Mouse (Mus musculus) heart, embryonic 13.5 days (tissue): ENCODE measurements around the gene Rgs10. TPM values are rescaled to one million over a fixed set of nuclear protein-coding genes. Genes with fewer than 3 reads are reported as not detected.
A peak's percentile ranks its signal among the peaks of the same experiment; 100 is the strongest.

Source experiments
- ATAC-seq: fragments of 200-750 bp; cut with Nextera tagmentation; 2 replicates; pipeline ENCODE4 v1.8.0; 2017; ENCODE audit warnings: moderate TSS enrichment; ENCODE audit not compliant: insufficient number of reproducible peaks, low FRiP score, low TSS enrichment; ENCODE audit errors: extremely low read depth
- H3K27ac ChIP-seq: fragments of 300-500 bp; sonication (generic); replicated peaks from 2 replicates; pipeline ENCODE4 v1.5.1; 2015; ENCODE audit warnings: moderate library complexity, mild to moderate bottlenecking, inconsistent platforms
- H3K27me3 ChIP-seq: fragments of 300-500 bp; sonication (generic); replicated peaks from 2 replicates; pipeline ENCODE4 v1.6.1; 2015; ENCODE audit warnings: mild to moderate bottlenecking, inconsistent platforms
- H3K36me3 ChIP-seq: fragments of 300-500 bp; sonication (generic); 2 replicates; pipeline ENCODE4 v1.6.1; 2015; ENCODE audit warnings: mild to moderate bottlenecking, inconsistent platforms
- H3K4me1 ChIP-seq: fragments of 300-500 bp; sonication (generic); 2 replicates; pipeline ENCODE4 v1.6.1; 2015; ENCODE audit warnings: inconsistent platforms
- H3K4me2 ChIP-seq: fragments of 300-500 bp; sonication (generic); 2 replicates; pipeline ENCODE4 v1.6.1; 2015; ENCODE audit warnings: inconsistent platforms, mild to moderate bottlenecking, moderate library complexity
- H3K4me3 ChIP-seq: fragments of 300-500 bp; sonication (generic); 2 replicates; pipeline ENCODE4 v1.5.1; 2015; ENCODE audit warnings: moderate library complexity, mild to moderate bottlenecking, inconsistent platforms
- H3K9ac ChIP-seq: fragments of 300-500 bp; sonication (generic); 2 replicates; pipeline ENCODE4 v1.6.1; 2015; ENCODE audit warnings: inconsistent platforms, mild to moderate bottlenecking, moderate library complexity
- H3K9me3 ChIP-seq: fragments of 300-500 bp; sonication (generic); 2 replicates; pipeline ENCODE4 v1.6.1; 2016; ENCODE audit warnings: inconsistent platforms
- WGBS: fragments of 180-500 bp; shearing (Covaris S2); methylation state at CpG from one replicate; pipeline ENCODE4 v1.1.7; 2015; ENCODE audit warnings: mixed read lengths; 5-methylcytosine and 5-hydroxymethylcytosine counted together
- polyA plus RNA-seq: library from polyadenylated mRNA; unstranded; fragments of >200 nt; fragmentation: Nextera tagmentation; extraction: Ambion mirVana; gene quantifications from 2 replicates; pipeline ENCODE4 v1.2.1, GENCODE M21; 2015

Rgs10 gene
- polyA plus RNA-seq, 1 experiment from 2014 or later: 12.3 TPM

GRCm38 (mm10) chr7:128403988-128404387 lies 14.6 kb downstream of the Rgs10 start:
- Histone ChIP-seq H3K36me3 (peaks cover 4% of the 10 kb centered on the region), H3K4me3 (no peak overlapping the region), H3K27ac (no peak overlapping the region), H3K9me3 (no peaks in the 10 kb centered on the region), H3K9ac (no peak overlapping the region), H3K4me1 (peaks cover under 1% of the 10 kb centered on the region), H3K4me2 (no peak overlapping the region), H3K27me3 (no peaks in the 10 kb centered on the region)
- 68% methylated on average over 6 of the region's 6 CpGs for WGBS
- ATAC-seq: no peak

DNA sequence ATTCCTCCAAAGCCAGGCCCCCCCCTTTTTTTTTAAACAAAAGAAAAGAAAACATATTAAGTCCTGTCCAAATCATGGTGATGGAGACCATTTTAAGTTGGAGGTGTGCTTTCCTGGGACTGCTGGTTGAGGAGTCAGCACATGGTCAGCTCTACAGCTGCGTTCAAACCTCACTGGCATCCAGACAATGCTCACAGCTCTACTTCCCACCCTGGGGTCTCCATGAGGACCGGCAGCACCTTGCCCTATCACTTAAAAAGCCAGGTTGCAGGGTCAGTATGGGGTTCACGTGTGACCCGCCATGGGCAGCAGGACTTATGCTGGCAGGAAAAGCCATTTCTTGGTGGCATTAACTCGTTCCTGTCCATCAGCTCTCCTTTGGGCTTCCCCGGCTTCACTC lies 15.0 kb downstream of the Rgs10 start:
- no peak for ATAC-seq
- H3K4me2 ChIP-seq: no peak overlapping the region
- WGBS: 65% methylated on average over 6 of the region's 6 CpGs
- H3K4me1 ChIP-seq: peaks cover 5% of the 10 kb centered on the region
- H3K9ac ChIP-seq: no peak overlapping the region
- no peaks in the 10 kb centered on the region for H3K9me3 ChIP-seq
- H3K27ac ChIP-seq: no peak overlapping the region
- no peaks in the 10 kb centered on the region for H3K27me3 ChIP-seq
- peaks cover 4% of the 10 kb centered on the region for H3K36me3 ChIP-seq
- H3K4me3 ChIP-seq: no peak overlapping the region

DNA sequence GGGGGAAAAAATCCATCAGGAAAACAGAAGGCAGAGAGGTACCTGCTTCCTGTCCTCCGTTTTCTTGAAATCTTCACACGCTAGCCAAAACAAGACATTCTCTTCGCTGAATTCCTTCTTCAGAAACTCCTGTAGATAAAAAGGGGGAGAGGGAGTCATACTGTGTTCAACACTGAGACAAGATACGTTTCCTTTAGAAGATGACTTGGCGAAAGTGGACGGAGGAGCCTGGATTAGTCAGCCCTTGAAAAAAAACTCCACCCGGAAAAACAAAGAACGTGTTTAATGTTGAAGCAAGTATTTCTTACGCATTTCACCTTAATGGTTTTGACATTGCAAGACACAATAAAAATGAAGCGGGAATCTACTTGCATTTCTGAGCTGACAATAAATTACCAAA lies 15.4 kb downstream of the Rgs10 start:
- Histone ChIP-seq H3K9me3 (no peaks in the 10 kb centered on the region), H3K4me3 (no peak overlapping the region), H3K36me3 (peaks cover 4% of the 10 kb centered on the region), H3K27me3 (no peaks in the 10 kb centered on the region), H3K9ac (no peak overlapping the region), H3K4me1 (peaks cover 5% of the 10 kb centered on the region), H3K27ac (no peak overlapping the region), H3K4me2 (no peak overlapping the region)
- 58% methylated on average over 10 of the region's 10 CpGs for WGBS
- ATAC-seq: no peak

GRCm38 (mm10) chr7:128402577-128402976 lies 16.0 kb downstream of the Rgs10 start:
- ATAC-seq: no peak
- H3K4me2 ChIP-seq: no peak overlapping the region
- no peak overlapping the region for H3K9ac ChIP-seq
- WGBS: 68% methylated on average over 8 of the region's 8 CpGs
- H3K36me3 ChIP-seq: peaks cover 4% of the 10 kb centered on the region
- H3K4me1 ChIP-seq: peaks cover 5% of the 10 kb centered on the region
- no peaks in the 10 kb centered on the region for H3K9me3 ChIP-seq
- H3K27ac ChIP-seq: no peak overlapping the region
- H3K4me3 ChIP-seq: no peak overlapping the region
- H3K27me3 ChIP-seq: no peaks in the 10 kb centered on the region

DNA sequence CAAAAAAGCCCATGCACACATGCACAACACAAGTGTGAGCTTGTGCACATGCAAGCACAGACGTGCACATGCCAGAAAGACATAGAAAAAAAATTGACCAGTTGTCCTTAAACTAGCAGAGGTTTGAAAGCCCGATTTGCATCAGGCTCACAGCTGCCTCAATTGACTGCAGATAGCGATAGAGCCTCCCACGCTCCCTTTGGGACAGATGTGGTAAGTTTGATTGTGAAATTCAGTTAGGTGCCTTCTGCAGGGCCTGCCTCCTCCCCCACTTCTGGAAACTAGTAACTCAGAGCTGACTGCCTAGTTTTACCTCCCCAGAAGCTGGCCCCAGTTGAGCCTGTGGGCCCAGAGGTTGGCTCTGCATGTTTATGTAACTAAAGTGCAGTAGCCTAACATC lies 19.9 kb downstream of the Rgs10 start:
- H3K9me3 ChIP-seq: no peaks in the 10 kb centered on the region
- peaks cover 4% of the 10 kb centered on the region for H3K36me3 ChIP-seq
- no peak overlapping the region for H3K4me2 ChIP-seq
- no peak overlapping the region for H3K4me3 ChIP-seq
- no peak overlapping the region for H3K9ac ChIP-seq
- no peaks in the 10 kb centered on the region for H3K27me3 ChIP-seq
- WGBS: 65% methylated on average over 4 of the region's 4 CpGs
- peaks cover 10% of the 10 kb centered on the region for H3K4me1 ChIP-seq
- H3K27ac ChIP-seq: no peak overlapping the region
- ATAC-seq: no peak

GRCm38 (mm10) chr7:128397066-128397465 lies 21.5 kb downstream of the Rgs10 start:
- no peak overlapping the region for H3K27ac ChIP-seq
- no peak overlapping the region for H3K4me3 ChIP-seq
- 61% methylated on average over 2 of the region's 2 CpGs for WGBS
- no peak overlapping the region for H3K4me2 ChIP-seq
- no peaks in the 10 kb centered on the region for H3K9me3 ChIP-seq
- no peak overlapping the region for H3K9ac ChIP-seq
- peaks cover 26% of the 10 kb centered on the region for H3K4me1 ChIP-seq
- peaks cover 4% of the 10 kb centered on the region for H3K36me3 ChIP-seq
- no peak for ATAC-seq
- no peaks in the 10 kb centered on the region for H3K27me3 ChIP-seq

DNA sequence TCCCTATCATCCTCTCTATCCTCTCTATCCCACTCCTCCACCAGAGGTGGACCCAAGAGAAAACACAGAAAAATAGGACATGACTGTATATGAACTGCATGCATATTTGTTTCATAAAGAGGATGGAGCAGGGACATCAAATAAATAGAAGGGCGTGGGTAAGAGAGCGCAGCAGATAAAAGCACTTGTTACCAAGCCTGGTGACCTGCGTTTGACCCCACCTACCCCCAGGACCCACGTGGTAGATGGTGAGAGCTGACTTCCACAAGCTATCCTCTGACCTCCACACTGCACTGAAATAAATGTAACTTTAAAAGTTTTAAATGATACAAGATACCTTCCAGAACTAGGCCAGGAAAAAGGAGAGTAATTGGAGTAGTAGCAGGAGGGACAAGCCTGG lies 24.8 kb downstream of the Rgs10 start:
- Histone ChIP-seq H3K4me2 (no peak overlapping the region), H3K27ac (0 out of 2 replicates have a peak overlapping the region, but pooled peaks have one; percentile 12)
- ATAC-seq: no peak

GRCm38 (mm10) chr7:128392972-128393314 lies 25.6 kb downstream of the Rgs10 start:
- H3K27ac ChIP-seq: peak overlapping the region; percentile 61; the same call in 1 of the 2 replicates
- H3K4me2 ChIP-seq: no peak overlapping the region
- H3K36me3 ChIP-seq: no peaks in the 10 kb centered on the region
- H3K9me3 ChIP-seq: no peaks in the 10 kb centered on the region
- 47% methylated on average over 5 of the region's 5 CpGs for WGBS
- ATAC-seq: no peak
- no peak overlapping the region; the same call in 1 of the 2 replicates for H3K9ac ChIP-seq
- H3K27me3 ChIP-seq: no peaks in the 10 kb centered on the region
- no peak overlapping the region for H3K4me3 ChIP-seq
- H3K4me1 ChIP-seq: peaks cover 56% of the 10 kb centered on the region

More for the DNA sequence above, 24.8 kb downstream of the Rgs10 start:
- Histone ChIP-seq H3K9me3 (no peaks in the 10 kb centered on the region), H3K4me3 (no peak overlapping the region), H3K36me3 (no peaks in the 10 kb centered on the region), H3K9ac (no peak overlapping the region), H3K4me1 (peaks cover 54% of the 10 kb centered on the region), H3K27me3 (no peaks in the 10 kb centered on the region)
- 38% methylated on average over 4 of the region's 4 CpGs for WGBS

DNA sequence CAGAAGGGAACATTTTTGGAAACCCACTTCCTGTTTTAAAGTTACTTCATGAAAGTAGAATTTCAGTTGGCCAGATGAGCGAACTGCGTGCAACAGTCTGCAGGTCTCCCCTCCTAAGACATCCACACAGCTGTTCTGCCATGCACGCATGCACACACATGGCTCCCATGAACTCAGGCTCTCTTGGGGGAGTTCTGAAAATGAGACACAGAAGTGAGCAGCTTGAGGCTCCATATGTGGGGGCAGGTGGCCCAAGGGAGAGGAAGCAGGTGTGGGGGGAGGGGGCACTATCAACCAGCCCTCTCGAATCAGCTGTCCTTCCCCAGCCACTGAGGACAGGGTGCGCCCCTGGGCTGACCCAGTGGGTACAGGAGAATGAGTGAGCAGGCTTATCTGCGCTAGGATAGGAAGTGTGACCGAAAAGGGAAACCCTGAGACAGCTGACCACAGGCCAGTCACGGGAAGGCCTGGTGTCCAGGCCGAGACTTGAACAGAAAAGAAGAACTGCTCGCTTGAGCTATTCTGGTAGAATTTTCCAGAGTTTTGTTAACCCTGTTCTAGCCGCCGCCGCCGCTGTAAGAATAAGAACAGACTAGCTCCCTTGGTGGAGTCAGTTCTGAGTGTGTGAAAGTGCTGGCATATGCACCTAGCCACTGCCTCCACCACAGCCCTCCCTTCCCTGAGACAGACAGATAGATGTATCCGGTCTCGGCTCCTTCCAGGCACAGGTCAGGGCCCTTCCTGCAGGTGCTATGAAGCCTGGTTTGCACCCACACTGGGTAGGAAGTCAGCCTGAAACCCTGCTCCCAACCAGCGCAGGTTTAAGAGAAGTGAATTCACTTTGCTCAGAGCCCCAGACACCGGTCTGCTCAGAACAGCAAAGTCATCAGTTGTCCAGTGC lies 26.2 kb downstream of the Rgs10 start:
- H3K4me2 ChIP-seq: peak overlapping the region; percentile 22
- H3K27me3 ChIP-seq: no peaks in the 10 kb centered on the region
- H3K4me1 ChIP-seq: peaks cover 56% of the 10 kb centered on the region
- WGBS: 40% methylated on average over 18 of the region's 18 CpGs
- no peak overlapping the region for H3K4me3 ChIP-seq
- no peaks in the 10 kb centered on the region for H3K36me3 ChIP-seq
- peak overlapping the region; percentile 7; the same call in 1 of the 2 replicates for H3K9ac ChIP-seq
- no peaks in the 10 kb centered on the region for H3K9me3 ChIP-seq
- peak; percentile 53; the same call in 1 of the 2 replicates for ATAC-seq
- peak overlapping the region; percentile 61 for H3K27ac ChIP-seq

GRCm38 (mm10) chr7:128391267-128392057 lies 27.1 kb downstream of the Rgs10 start:
- Histone ChIP-seq H3K36me3 (no peaks in the 10 kb centered on the region), H3K27me3 (no peaks in the 10 kb centered on the region), H3K9ac (peak overlapping the region; percentile 33; the same call in 1 of the 2 replicates), H3K27ac (peak overlapping the region; percentile 61), H3K4me2 (0 out of 2 replicates have a peak overlapping the region, but pooled peaks have one; percentile 22), H3K4me3 (no peak overlapping the region), H3K9me3 (no peaks in the 10 kb centered on the region), H3K4me1 (peaks cover 56% of the 10 kb centered on the region)
- no peak for ATAC-seq
- WGBS: 18% methylated on average over 12 of the region's 12 CpGs

DNA sequence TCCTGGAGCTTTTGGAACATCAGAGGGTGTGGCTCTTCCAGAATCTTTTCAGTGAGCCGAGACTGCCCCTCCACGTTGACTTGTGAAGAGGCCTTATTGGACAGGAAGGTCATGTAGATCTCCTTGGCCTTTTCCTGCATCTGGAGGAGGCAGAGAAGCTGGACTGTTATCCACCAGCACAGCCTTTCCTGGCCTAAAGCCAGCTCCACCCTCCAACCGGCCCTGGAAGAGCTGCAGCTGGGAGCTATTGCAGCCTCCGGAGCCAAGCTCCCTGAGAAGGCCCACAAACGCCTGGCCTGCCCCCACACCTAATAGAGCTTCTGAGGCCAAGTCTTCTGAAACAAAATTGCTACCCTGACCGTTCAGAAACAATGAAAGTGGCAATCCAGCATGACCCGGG lies 29.6 kb downstream of the Rgs10 start:
- H3K4me2 ChIP-seq: no peak overlapping the region
- peaks cover 54% of the 10 kb centered on the region for H3K4me1 ChIP-seq
- H3K27me3 ChIP-seq: no peaks in the 10 kb centered on the region
- no peak for ATAC-seq
- H3K36me3 ChIP-seq: no peaks in the 10 kb centered on the region
- 17% methylated on average over 7 of the region's 7 CpGs for WGBS
- no peak overlapping the region for H3K4me3 ChIP-seq
- no peaks in the 10 kb centered on the region for H3K9me3 ChIP-seq
- peak overlapping the region; percentile 54; the same call in 1 of the 2 replicates for H3K9ac ChIP-seq
- peak overlapping the region; percentile 66 for H3K27ac ChIP-seq
